Mouse (Mus musculus) limb, embryonic 14.5 days (tissue): ENCODE data around the gene Pfn3. TPM values are rescaled to one million over a fixed set of nuclear protein-coding genes. Genes with fewer than 3 reads are reported as not detected.

Experiments
- ATAC-seq: fragments of 200-750 bp; cut with Nextera tagmentation; 2 replicates; pipeline ENCODE4 v1.8.0; 2017; ENCODE audit warnings: low read depth, moderate number of reproducible peaks, moderate TSS enrichment; ENCODE audit not compliant: low FRiP score
- DNase-seq: peaks from one replicate; pipeline ENCODE4 v3.0.0-alpha.2; 2015; ENCODE audit warnings: low spot score
- H3K27ac ChIP-seq: fragments of 300-500 bp; sonication (generic); replicated peaks from 2 replicates; pipeline ENCODE4 v1.5.1; 2014; ENCODE audit warnings: low read depth, mild to moderate bottlenecking, low read length, moderate library complexity, mixed read lengths
- H3K27me3 ChIP-seq: fragments of 300-500 bp; sonication (generic); 2 replicates; pipeline ENCODE4 v1.6.1; 2014; ENCODE audit warnings: low read length, mixed read lengths; ENCODE audit not compliant: control insufficient read depth, insufficient read depth
- H3K36me3 ChIP-seq: fragments of 300-500 bp; sonication (generic); 2 replicates; pipeline ENCODE4 v1.6.1; 2014; ENCODE audit warnings: mild to moderate bottlenecking, low read length, moderate library complexity, mixed read lengths; ENCODE audit not compliant: control insufficient read depth, insufficient read depth
- H3K4me1 ChIP-seq: fragments of 300-500 bp; sonication (generic); 2 replicates; pipeline ENCODE4 v1.6.1; 2014; ENCODE audit warnings: antibody characterized with exemption, low read length, mixed read lengths; ENCODE audit not compliant: control insufficient read depth, insufficient read depth
- H3K4me2 ChIP-seq: fragments of 300-500 bp; sonication (generic); replicated peaks from 2 replicates; pipeline ENCODE4 v1.6.1; 2014; ENCODE audit warnings: low read depth, mild to moderate bottlenecking, low read length, moderate library complexity; ENCODE audit not compliant: severe bottlenecking
- H3K4me3 ChIP-seq: fragments of 300-500 bp; sonication (generic); replicated peaks from 2 replicates; pipeline ENCODE4 v1.5.1; 2014; ENCODE audit warnings: low read length
- H3K9ac ChIP-seq: fragments of 300-500 bp; sonication (generic); 2 replicates; pipeline ENCODE4 v1.6.1; 2014; ENCODE audit warnings: mild to moderate bottlenecking, low read depth, low read length, moderate library complexity; ENCODE audit not compliant: severe bottlenecking
- H3K9me3 ChIP-seq: fragments of 300-500 bp; sonication (generic); 2 replicates; pipeline ENCODE4 v1.6.1; 2016; ENCODE audit warnings: low read length; ENCODE audit not compliant: control insufficient read depth
- POLR2A ChIP-seq: fragments of 200-500 bp; IDR thresholded peaks from 2 replicates; pipeline ENCODE4 v1.8.0; 2012; ENCODE audit warnings: inconsistent platforms, mild to moderate bottlenecking, moderate library complexity, borderline replicate concordance; ENCODE audit not compliant: insufficient read depth, insufficient read length; ENCODE audit errors: extremely low read depth
- WGBS: fragments of 180-500 bp; shearing (Covaris S2); extraction: QIAGEN DNeasy Blood & Tissue Kit; methylation state at CpG from one replicate; pipeline ENCODE4 v1.1.7; 2014; 5-methylcytosine and 5-hydroxymethylcytosine counted together
- polyA plus RNA-seq, 2 experiments: library from polyadenylated mRNA; depleted of rRNA in 1 of 2; stranded (reverse) in 1 of 2; unstranded in 1 of 2; fragments of >200 nt; fragmentation: Nextera tagmentation in 1 of 2; extraction: Ambion mirVana in 1 of 2; gene quantifications; 2 replicates each; pipeline versions ENCODE4 v1.2.1 to v1.2.3; 2012 to 2014

Pfn3 gene
- polyA plus RNA-seq, 2 experiments, result 0.52 TPM; not detected in 1

DNA sequence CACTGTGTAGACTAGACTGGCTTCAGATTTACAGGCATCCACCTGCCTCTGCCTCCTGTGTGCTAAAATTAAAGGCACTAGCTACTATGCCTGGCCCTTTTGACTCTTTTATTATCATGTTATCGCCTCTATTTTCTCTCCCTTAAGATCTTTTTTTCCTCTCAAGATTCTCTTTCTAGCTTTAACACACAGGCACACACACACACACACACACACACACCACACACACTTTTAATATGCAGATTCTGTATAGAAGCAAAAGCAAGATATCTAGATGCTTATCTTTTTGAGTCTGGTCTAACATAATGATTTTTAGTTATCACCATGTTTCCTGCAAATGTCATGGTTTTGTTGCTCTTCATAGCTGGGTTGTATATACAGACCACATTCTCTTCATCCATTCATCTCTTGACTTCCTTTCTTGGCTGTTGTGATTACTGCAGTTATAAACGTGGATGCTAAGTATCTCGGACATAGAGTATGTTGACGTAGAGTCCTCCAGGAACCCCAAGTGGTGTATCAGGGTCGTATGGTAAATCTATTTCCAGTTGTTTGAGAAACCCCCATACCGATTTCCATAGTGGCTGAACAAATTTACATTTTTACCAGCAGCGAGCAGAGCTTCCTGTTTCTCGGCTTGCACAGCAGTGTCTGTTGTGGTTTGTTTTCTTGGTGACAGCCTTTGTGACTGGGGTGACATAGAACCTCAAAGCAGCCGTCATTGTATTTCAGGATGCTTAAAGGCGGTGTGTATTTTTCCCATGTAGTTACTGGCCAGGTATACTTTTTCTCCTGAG lies 17.1 kb upstream of the Pfn3 start:
- TF ChIP-seq POLR2A, result no peak
- Histone ChIP-seq H3K27ac (no peak overlapping the region), H3K9ac (no peak overlapping the region), H3K36me3 (no peaks in the 10 kb centered on the region), H3K4me2 (no peak overlapping the region), H3K9me3 (no peaks in the 10 kb centered on the region), H3K4me3 (no peak overlapping the region), H3K4me1 (no peaks in the 10 kb centered on the region), H3K27me3 (no peaks in the 10 kb centered on the region)
- no peak for ATAC-seq
- WGBS, result 77% methylated on average over 10 of the region's 10 CpGs
- no peak for DNase-seq

DNA sequence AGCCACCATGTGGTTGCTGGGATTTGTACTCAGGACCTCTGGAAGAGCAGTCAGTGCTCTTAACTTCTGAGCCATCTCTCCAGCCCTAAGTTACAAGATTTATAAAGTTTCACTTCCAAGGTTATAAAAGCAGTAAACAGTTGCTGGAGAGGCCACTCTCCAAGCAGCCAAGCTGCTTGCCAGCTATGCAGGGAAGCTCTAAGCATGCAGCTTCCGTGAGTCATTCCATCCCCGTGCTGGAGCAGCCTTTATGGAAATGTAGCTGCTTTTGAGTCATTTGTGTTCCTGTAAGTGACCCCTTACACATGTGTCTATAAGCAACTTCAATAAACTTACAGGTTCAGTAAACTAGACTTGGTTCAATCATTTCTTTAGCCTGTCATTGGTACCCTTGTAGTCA lies 15.5 kb upstream of the Pfn3 start:
- no peaks in the 10 kb centered on the region for H3K36me3 ChIP-seq
- no peak overlapping the region for H3K4me2 ChIP-seq
- no peak overlapping the region for H3K27ac ChIP-seq
- 71% methylated on average over 2 of the region's 2 CpGs for WGBS
- DNase-seq (no peak), ATAC-seq (no peak)
- H3K9me3 ChIP-seq, result no peaks in the 10 kb centered on the region
- H3K9ac ChIP-seq, result no peak overlapping the region
- no peaks in the 10 kb centered on the region for H3K27me3 ChIP-seq
- H3K4me1 ChIP-seq, result no peaks in the 10 kb centered on the region
- no peak overlapping the region for H3K4me3 ChIP-seq
- TF ChIP-seq POLR2A, result no peak

DNA sequence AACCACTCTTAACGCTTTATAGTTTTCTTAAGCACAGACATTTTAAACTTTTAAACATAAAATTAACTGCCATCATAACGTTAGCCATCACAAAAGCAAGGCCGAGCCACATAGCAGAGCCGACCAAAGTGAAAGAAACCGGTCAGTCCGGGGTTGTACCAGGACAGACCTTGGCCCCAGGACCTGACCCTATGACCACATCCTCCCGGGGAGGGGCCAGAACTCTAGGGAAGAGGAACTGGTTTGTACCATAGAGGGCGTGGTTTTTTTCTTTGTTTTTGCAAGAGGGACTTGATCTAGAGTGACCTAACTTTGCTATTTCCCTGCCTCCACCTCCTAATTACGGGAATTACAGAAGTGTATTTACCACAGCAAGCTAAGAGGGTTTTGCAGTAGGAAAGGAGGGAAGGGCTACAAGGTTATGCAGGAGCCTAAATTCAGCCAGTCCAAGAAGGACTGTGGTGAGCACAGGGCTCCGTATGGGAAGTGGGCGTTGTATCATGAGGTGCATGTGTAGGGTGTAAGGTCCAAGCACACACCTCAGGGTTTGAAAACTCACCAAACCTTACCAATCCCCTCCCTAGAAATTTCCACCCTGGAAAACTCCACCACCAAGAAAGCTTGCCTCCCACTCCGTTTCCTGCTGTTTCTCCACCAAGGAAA lies 14.3 kb upstream of the Pfn3 start:
- Histone ChIP-seq H3K4me3 (no peak overlapping the region), H3K36me3 (no peaks in the 10 kb centered on the region), H3K9ac (no peak overlapping the region), H3K27me3 (no peaks in the 10 kb centered on the region), H3K27ac (no peak overlapping the region), H3K4me2 (no peak overlapping the region), H3K9me3 (no peaks in the 10 kb centered on the region), H3K4me1 (no peaks in the 10 kb centered on the region)
- WGBS, result 64% methylated on average over 12 of the region's 12 CpGs
- TF ChIP-seq POLR2A, result no peak
- no peak for DNase-seq
- no peak for ATAC-seq

DNA sequence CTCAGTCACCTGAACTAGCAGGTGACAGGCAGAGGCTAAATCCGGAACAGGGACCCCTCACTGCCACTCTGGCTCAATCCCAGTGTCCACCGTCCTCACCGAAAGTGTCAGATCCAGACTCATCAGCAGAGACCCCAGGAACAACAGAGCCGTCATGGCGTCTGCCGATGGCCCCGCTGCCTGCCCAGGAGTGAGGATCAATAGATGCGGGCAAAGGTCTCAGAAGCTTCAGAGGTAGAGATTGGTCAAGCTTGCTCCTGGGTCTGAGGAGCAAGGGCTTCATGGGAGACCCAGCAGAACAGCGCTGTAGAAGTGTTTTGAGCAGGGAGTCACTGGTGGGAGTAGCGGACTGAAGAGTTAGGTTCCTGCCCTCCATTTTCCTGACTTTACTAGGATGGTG lies 11.6 kb upstream of the Pfn3 start, which contains the start of gene F12:
TSS of gene F12 (minus strand) at position 181 of the 400 bp plus-strand sequence.
- 86% methylated on average over 10 of the region's 10 CpGs for WGBS
- DNase-seq (no peak), ATAC-seq (no peak)
- no peak within 1 kb of the TSS for H3K27ac ChIP-seq
- no peaks in the 10 kb centered on the region for H3K36me3 ChIP-seq
- H3K27me3 ChIP-seq, result peaks cover 7% of the 10 kb centered on the region
- H3K4me2 ChIP-seq, result no peak within 1 kb of the TSS
- H3K9ac ChIP-seq, result no peak within 1 kb of the TSS
- H3K4me3 ChIP-seq, result no peak within 1 kb of the TSS
- TF ChIP-seq POLR2A, result no peak
- no peaks in the 10 kb centered on the region for H3K9me3 ChIP-seq
- peaks cover under 1% of the 10 kb centered on the region; the same call in 1 of the 2 replicates for H3K4me1 ChIP-seq

DNA sequence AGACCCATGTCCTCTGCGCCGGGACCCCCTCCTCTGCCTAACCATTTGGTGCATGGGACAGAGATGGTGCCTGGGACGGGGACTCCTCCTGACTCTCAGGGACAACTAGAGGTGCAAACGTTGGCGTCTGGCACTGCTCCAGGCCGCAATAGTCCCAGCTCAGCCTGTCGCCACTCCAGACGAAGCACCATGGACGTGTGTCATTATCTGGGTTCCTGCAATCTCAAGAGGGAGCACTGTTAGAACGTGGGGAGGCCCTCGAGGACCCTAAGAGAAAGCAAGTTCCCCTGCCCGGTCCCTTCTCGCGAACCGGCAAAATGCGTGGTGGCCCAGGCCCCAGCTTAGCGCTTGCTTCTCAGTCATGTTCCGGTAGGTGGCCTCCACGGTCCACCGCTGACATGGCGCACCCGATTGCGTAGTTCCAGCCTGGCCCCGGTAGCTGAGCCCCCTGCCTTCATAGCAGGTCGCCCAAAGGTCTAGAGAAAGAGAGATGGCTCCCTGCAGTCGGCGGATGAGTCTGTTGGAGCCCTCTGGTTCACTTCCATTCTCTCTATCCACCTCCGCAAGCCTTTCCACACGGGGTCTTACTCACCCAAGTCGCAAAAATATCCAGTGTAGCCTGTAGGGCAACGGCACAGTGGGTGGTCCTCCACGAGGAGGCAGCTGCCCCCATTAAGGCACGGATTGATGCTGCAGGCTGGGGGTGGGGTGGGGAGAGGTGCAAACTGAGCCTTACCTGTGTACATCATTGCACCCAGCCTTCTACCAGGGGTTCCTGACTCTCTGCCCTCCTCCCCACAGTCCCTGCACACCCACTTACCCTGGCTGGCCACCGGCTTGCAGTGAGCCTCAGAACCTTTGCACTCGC lies 6.1 kb upstream of the Pfn3 start:
- Histone ChIP-seq H3K4me3 (peak overlapping the region; percentile 26), H3K27me3 (peaks cover 34% of the 10 kb centered on the region), H3K9ac (0 out of 2 replicates have a peak overlapping the region, but pooled peaks have one; percentile 28), H3K4me1 (peaks cover 9% of the 10 kb centered on the region), H3K27ac (no peak overlapping the region), H3K36me3 (no peaks in the 10 kb centered on the region), H3K9me3 (no peaks in the 10 kb centered on the region), H3K4me2 (peak overlapping the region; percentile 42)
- WGBS, result 5% methylated on average over 33 of the region's 35 CpGs
- no peak for TF ChIP-seq POLR2A
- peak; percentile 75 for ATAC-seq
- peak; percentile 49 for DNase-seq
